Mouse (Mus musculus): ENCODE results near the gene Emsy. TPM values are rescaled to one million over a fixed set of nuclear protein-coding genes. Genes with fewer than 3 reads are reported as not detected.

Gene Emsy
- polyA plus RNA-seq, 1 experiment from 2014 or later: 3.7 TPM

GRCm38 (mm10) chr7:98690126-98690525, 33.5 kb upstream of the Emsy start:
- TF ChIP-seq CTCF (IDR thresholded peaks at IDR 0.05; ENCODE audit: low read depth): no peak
- TF ChIP-seq EP300 (IDR thresholded peaks at IDR 0.05; ENCODE audit: low read depth): no peak
- Histone ChIP-seq H3K27me3 (ENCODE audit: insufficient read depth, low read length) (no peaks in the 10 kb centered on the region), H3K9ac (replicated peaks) (no peak overlapping the region), H3K9me3 (ENCODE audit: low read length) (no peaks in the 10 kb centered on the region), H3K4me3 (ENCODE audit: low read depth, low read length) (no peak overlapping the region), H3K4me2 (ENCODE audit: low read depth, low read length) (no peak overlapping the region), H3K36me3 (replicated peaks; ENCODE audit: insufficient read depth, low read length) (no peaks in the 10 kb centered on the region), H3K4me1 (ENCODE audit: insufficient read depth) (0 out of 2 replicates have a peak, but pooled peaks cover 4% of the 10 kb centered on the region), H3K27ac (ENCODE audit: low read depth) (no peak overlapping the region)
- DNase-seq (no peak), ATAC-seq (no peak)
- 80% methylated on average over 1 of the region's 1 CpGs for WGBS (ENCODE audit: insufficient replicate concordance)

DNA sequence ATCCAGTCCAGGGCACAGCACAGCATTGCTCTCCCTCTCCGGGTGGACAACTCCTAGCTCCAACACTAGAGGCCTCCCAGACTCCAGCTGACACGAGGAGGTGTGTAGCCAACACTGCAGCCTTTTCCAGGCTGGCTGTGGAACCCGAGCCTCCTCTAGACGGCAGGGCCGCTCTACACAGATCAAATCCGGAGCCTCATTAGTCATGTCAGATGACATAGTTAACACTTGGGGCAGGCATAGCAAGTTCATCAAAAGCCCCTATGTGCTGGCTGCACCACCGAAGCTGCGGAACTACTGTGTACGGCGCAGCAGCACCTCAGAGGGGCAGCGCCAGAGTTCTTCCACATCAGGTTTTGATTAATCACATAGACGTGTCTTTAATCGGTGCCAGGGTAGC, 29.3 kb upstream of the Emsy start:
- Histone ChIP-seq H3K27ac (ENCODE audit: low read depth) (no peak overlapping the region), H3K4me3 (ENCODE audit: low read depth, low read length) (no peak overlapping the region), H3K27me3 (ENCODE audit: insufficient read depth, low read length) (no peaks in the 10 kb centered on the region), H3K9ac (replicated peaks) (no peak overlapping the region), H3K36me3 (replicated peaks; ENCODE audit: insufficient read depth, low read length) (no peaks in the 10 kb centered on the region), H3K4me2 (ENCODE audit: low read depth, low read length) (no peak overlapping the region), H3K9me3 (ENCODE audit: low read length) (no peaks in the 10 kb centered on the region), H3K4me1 (ENCODE audit: insufficient read depth) (0 out of 2 replicates have a peak, but pooled peaks cover 1% of the 10 kb centered on the region)
- DNase-seq: no peak
- WGBS (ENCODE audit: insufficient replicate concordance): 60% methylated on average over 13 of the region's 13 CpGs
- no peak for ATAC-seq
- TF ChIP-seq EP300 (IDR thresholded peaks at IDR 0.05; ENCODE audit: low read depth) (no peak), CTCF (IDR thresholded peaks at IDR 0.05; ENCODE audit: low read depth) (peak; percentile 28)

DNA sequence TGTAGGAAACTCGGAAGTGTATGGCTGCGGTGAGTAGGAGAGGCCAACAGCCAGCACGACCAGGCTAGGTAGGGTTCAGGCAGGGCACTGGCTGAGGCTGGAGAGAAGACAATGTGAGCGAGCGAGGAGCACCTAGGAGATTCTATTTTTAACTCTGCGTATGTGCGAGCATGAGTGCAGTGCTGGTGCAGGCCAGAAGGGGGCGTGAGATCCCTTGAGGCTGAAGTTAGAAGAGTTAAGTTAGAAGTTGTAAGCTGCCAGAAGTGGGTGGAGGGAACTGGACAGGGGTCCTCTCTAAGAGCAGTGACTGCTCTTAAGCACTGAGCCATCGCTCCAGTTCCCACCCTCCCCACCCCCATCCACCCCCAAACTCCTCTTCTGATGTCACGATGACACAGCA, 26.2 kb upstream of the Emsy start:
- no peak overlapping the region for H3K9ac ChIP-seq (replicated peaks)
- no peak overlapping the region for H3K4me2 ChIP-seq (ENCODE audit: low read depth, low read length)
- DNase-seq (no peak), ATAC-seq (no peak)
- 88% methylated on average over 10 of the region's 10 CpGs for WGBS (ENCODE audit: insufficient replicate concordance)
- H3K27me3 ChIP-seq (ENCODE audit: insufficient read depth, low read length): no peaks in the 10 kb centered on the region
- TF ChIP-seq CTCF (IDR thresholded peaks at IDR 0.05; ENCODE audit: low read depth) (peak; percentile 31), EP300 (IDR thresholded peaks at IDR 0.05; ENCODE audit: low read depth) (no peak)
- no peaks in the 10 kb centered on the region for H3K36me3 ChIP-seq (replicated peaks; ENCODE audit: insufficient read depth, low read length)
- no peaks in the 10 kb centered on the region for H3K4me1 ChIP-seq (ENCODE audit: insufficient read depth)
- H3K27ac ChIP-seq (ENCODE audit: low read depth): no peak overlapping the region
- no peak overlapping the region for H3K4me3 ChIP-seq (ENCODE audit: low read depth, low read length)
- H3K9me3 ChIP-seq (ENCODE audit: low read length): no peaks in the 10 kb centered on the region

- H3K36me3 ChIP-seq (replicated peaks; ENCODE audit: insufficient read depth, low read length): no peaks in the 10 kb centered on the region
- H3K4me2 ChIP-seq (ENCODE audit: low read depth, low read length): no peak overlapping the region
- no peak overlapping the region for H3K27ac ChIP-seq (ENCODE audit: low read depth)
- no peak overlapping the region for H3K9ac ChIP-seq (replicated peaks)
- H3K27me3 ChIP-seq (ENCODE audit: insufficient read depth, low read length): no peaks in the 10 kb centered on the region
- H3K9me3 ChIP-seq (ENCODE audit: low read length): no peaks in the 10 kb centered on the region
- ATAC-seq: no peak
- 65% methylated on average over 2 of the region's 2 CpGs for WGBS (ENCODE audit: insufficient replicate concordance)
- no peak for DNase-seq
- TF ChIP-seq CTCF (IDR thresholded peaks at IDR 0.05; ENCODE audit: low read depth): no peak
- no peak for TF ChIP-seq EP300 (IDR thresholded peaks at IDR 0.05; ENCODE audit: low read depth)
- no peak overlapping the region for H3K4me3 ChIP-seq (ENCODE audit: low read depth, low read length)
- no peaks in the 10 kb centered on the region for H3K4me1 ChIP-seq (ENCODE audit: insufficient read depth)
These were observed 24.1 kb upstream of the Emsy start for GRCm38 (mm10) chr7:98680691-98681090.

DNA sequence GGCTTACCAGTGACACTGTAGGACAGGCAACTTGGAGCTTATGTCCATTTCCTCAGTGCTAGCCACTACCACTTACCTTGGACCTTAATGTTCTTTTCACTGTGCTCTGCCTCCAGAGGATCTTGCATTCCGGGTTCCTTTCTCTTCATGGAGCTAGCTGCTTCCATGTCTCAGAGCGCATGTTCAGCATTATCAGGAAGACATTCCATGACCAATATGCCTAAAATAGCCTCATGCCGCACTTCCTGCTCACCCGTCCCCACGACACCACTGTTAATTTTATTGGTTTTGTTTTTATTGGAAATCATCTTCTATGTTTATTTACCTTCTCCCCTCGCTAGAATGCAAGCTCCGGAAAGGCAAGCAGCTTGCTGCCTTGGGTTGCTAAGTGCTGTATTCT, 21.9 kb upstream of the Emsy start:
- 58% methylated on average over 7 of the region's 7 CpGs for whole genome bisulfite sequencing (ENCODE audit: insufficient replicate concordance)

DNA sequence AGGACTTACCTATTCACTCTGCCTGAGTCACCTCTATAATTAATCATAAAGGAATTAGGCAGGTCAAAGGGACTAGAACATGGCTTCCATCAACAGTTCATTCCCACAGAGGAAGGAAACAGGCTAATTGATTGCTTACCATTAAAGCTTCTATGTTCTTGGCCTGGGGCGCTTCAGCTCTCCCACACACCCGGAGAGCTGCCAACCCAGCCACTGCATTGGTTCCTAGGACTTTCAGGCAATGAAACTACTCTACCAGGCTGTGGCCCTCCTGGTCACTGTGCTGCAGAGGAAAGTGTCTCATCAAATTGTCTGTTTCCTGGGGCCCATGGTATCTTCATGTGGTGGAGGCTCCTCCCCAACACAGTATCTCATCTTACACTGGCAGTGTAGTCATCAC, 20.9 kb upstream of the Emsy start:
- no peak for TF ChIP-seq EP300 (IDR thresholded peaks at IDR 0.05; ENCODE audit: low read depth)
- no peak for TF ChIP-seq CTCF (IDR thresholded peaks at IDR 0.05; ENCODE audit: low read depth)
- Histone ChIP-seq H3K9me3 (ENCODE audit: low read length) (no peaks in the 10 kb centered on the region), H3K4me1 (ENCODE audit: insufficient read depth) (no peaks in the 10 kb centered on the region), H3K4me2 (ENCODE audit: low read depth, low read length) (no peak overlapping the region), H3K27ac (ENCODE audit: low read depth) (no peak overlapping the region), H3K36me3 (replicated peaks; ENCODE audit: insufficient read depth, low read length) (no peaks in the 10 kb centered on the region), H3K4me3 (ENCODE audit: low read depth, low read length) (no peak overlapping the region), H3K27me3 (ENCODE audit: insufficient read depth, low read length) (no peaks in the 10 kb centered on the region), H3K9ac (replicated peaks) (no peak overlapping the region)
- WGBS (ENCODE audit: insufficient replicate concordance): 69% methylated on average over 2 of the region's 2 CpGs
- ATAC-seq (no peak), DNase-seq (no peak)

More for the DNA sequence above, 21.9 kb upstream of the Emsy start:
- Histone ChIP-seq H3K9ac (replicated peaks) (no peak overlapping the region), H3K9me3 (ENCODE audit: low read length) (no peaks in the 10 kb centered on the region), H3K4me1 (ENCODE audit: insufficient read depth) (no peaks in the 10 kb centered on the region), H3K4me3 (ENCODE audit: low read depth, low read length) (no peak overlapping the region), H3K36me3 (replicated peaks; ENCODE audit: insufficient read depth, low read length) (no peaks in the 10 kb centered on the region), H3K4me2 (ENCODE audit: low read depth, low read length) (peak overlapping the region; percentile 15; the same call in 1 of the 2 replicates), H3K27ac (ENCODE audit: low read depth) (no peak overlapping the region), H3K27me3 (ENCODE audit: insufficient read depth, low read length) (no peaks in the 10 kb centered on the region)
- ATAC-seq (no peak), DNase-seq (no peak)
- TF ChIP-seq CTCF (IDR thresholded peaks at IDR 0.05; ENCODE audit: low read depth) (no peak), EP300 (IDR thresholded peaks at IDR 0.05; ENCODE audit: low read depth) (no peak)

GRCm38 (mm10) chr7:98674344-98674743, 17.8 kb upstream of the Emsy start:
- no peaks in the 10 kb centered on the region for H3K36me3 ChIP-seq (replicated peaks; ENCODE audit: insufficient read depth, low read length)
- WGBS (ENCODE audit: insufficient replicate concordance): 46% methylated on average over 4 of the region's 4 CpGs
- H3K9ac ChIP-seq (replicated peaks): no peak overlapping the region
- TF ChIP-seq CTCF (IDR thresholded peaks at IDR 0.05; ENCODE audit: low read depth) (no peak), EP300 (IDR thresholded peaks at IDR 0.05; ENCODE audit: low read depth) (no peak)
- no peak overlapping the region for H3K27ac ChIP-seq (ENCODE audit: low read depth)
- H3K4me2 ChIP-seq (ENCODE audit: low read depth, low read length): no peak overlapping the region
- H3K4me1 ChIP-seq (ENCODE audit: insufficient read depth): peaks cover 8% of the 10 kb centered on the region; the same call in 1 of the 2 replicates
- ATAC-seq (no peak), DNase-seq (no peak)
- H3K4me3 ChIP-seq (ENCODE audit: low read depth, low read length): no peak overlapping the region
- H3K27me3 ChIP-seq (ENCODE audit: insufficient read depth, low read length): no peaks in the 10 kb centered on the region
- H3K9me3 ChIP-seq (ENCODE audit: low read length): no peaks in the 10 kb centered on the region
